In the genomic region with DNA sequence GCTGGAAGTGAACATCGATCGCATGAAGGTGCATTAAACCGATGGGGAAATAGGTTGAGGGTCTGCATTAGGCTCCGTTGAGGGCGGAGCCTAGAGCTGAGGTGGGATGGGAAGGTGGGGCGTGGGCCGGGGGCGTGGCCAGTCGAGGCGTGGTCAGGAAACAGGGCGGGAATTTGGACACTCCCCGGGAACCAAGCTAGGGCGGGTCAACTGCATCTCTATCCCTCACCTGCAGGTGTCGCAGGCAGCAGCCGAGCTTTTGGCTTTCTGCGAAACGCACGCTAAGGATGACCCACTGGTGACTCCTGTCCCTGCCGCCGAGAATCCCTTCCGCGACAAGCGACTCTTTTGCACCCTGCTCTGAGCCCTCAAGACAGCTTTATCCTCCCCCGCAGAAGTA, we compare ENCODE assay signal across 8 mouse cellular contexts. TPM values are rescaled to one million over a fixed set of nuclear protein-coding genes. Genes with fewer than 3 reads are reported as not detected.
DNase-seq lines count a peak whose midpoint lies in the region; ATAC-seq lines count a peak whose summit lies in the region.

No protein-coding gene starts in this region.

- H3K4me2 ChIP-seq in forebrain, embryonic 13.5 days, result peak overlapping the region; percentile 59

- H3K9me3 ChIP-seq in forebrain, embryonic 13.5 days (replicated peaks), result no peaks in the 10 kb centered on the region

- peaks cover 42% of the 10 kb centered on the region for H3K4me1 ChIP-seq in forebrain, embryonic 13.5 days

- peak; percentile 27 for ATAC-seq in cerebellum, adult (ENCODE audit: insufficient number of reproducible peaks, low FRiP score, low TSS enrichment)
- ATAC-seq in forebrain, embryonic 13.5 days, result peak; percentile 34; the same call in 1 of the 2 replicates

- H3K4me3 ChIP-seq in forebrain, embryonic 13.5 days, result peak overlapping the region; percentile 27

- DNase-seq in Muller cell, postnatal 12 days (ENCODE audit: inconsistent ontology term), result peak; percentile 73
- DNase-seq in heart, postnatal 25 days (ENCODE audit: low spot score), result peak; percentile 59
- peak; percentile 89 to 92 for DNase-seq in kidney, postnatal 4 days
- peak; percentile 86 to 88 for DNase-seq in lung, postnatal 4 days
- peak; percentile 70 for DNase-seq in right cerebral cortex, postnatal 14 days
- peak; percentile 60 for DNase-seq in yolk sac, embryonic 10.5 days (ENCODE audit: low spot score)

- H3K36me3 ChIP-seq in forebrain, embryonic 13.5 days (ENCODE audit: poor library complexity, severe bottlenecking), result no peaks in the 10 kb centered on the region

- WGBS in forebrain, embryonic 13.5 days, result under 1% methylated on average over 20 of the region's 24 CpGs

- peak overlapping the region; percentile 52; the same call in 1 of the 2 replicates for H3K27ac ChIP-seq in forebrain, embryonic 13.5 days

- H3K27me3 ChIP-seq in forebrain, embryonic 13.5 days, result peaks cover 28% of the 10 kb centered on the region

- intact Hi-C loops in heart, postnatal 25 days (cut with DNase I), result loop anchor here (1.0 to 10.0 kb wide), 2 partner anchors 17 to 150 kb away; no protein-coding TSS in a partner anchor

- peak overlapping the region; percentile 43; the same call in 1 of the 2 replicates for H3K9ac ChIP-seq in forebrain, embryonic 13.5 days

RNA-seq across cellular contexts. Expression of a gene that starts 3.4 kb away (rescaled TPM):
- 9.2 and 18.2 TPM in 2 replicates for polyA plus RNA-seq in forebrain, embryonic 13.5 days (2015; fragmentation: Nextera tagmentation; extraction: Ambion mirVana)
- total RNA-seq in heart, postnatal 25 days (2021), result under 1 TPM; 0.45 to 0.86 TPM

RNA-seq across cellular contexts. Expression of a gene that starts 11.3 kb away (rescaled TPM):
- 0.14 and 0.37 TPM in 2 replicates for polyA plus RNA-seq in forebrain, embryonic 13.5 days (2015; fragmentation: Nextera tagmentation; extraction: Ambion mirVana)
- 1 to 10 TPM; 2.1 to 3.1 TPM for total RNA-seq in heart, postnatal 25 days (2021)

RNA-seq across cellular contexts. Expression of a gene that starts 19.9 kb away (rescaled TPM):
- 2.0 and 2.3 TPM in 2 replicates for polyA plus RNA-seq in forebrain, embryonic 13.5 days (2015; fragmentation: Nextera tagmentation; extraction: Ambion mirVana)
- 10 to 100 TPM; 15.2 to 17.4 TPM for total RNA-seq in heart, postnatal 25 days (2021)

RNA-seq across cellular contexts. Expression of a gene that starts 28.9 kb away (rescaled TPM):
- 271 and 296 TPM in 2 replicates for polyA plus RNA-seq in forebrain, embryonic 13.5 days (2015; fragmentation: Nextera tagmentation; extraction: Ambion mirVana)
- 100 to 1,000 TPM; 196 to 203 TPM for total RNA-seq in heart, postnatal 25 days (2021)

RNA-seq across cellular contexts. Expression of a gene that starts 49.5 kb away (rescaled TPM):
- 59.5 and 78.0 TPM in 2 replicates for polyA plus RNA-seq in forebrain, embryonic 13.5 days (2015; fragmentation: Nextera tagmentation; extraction: Ambion mirVana)
- total RNA-seq in heart, postnatal 25 days (2021), result 1 to 10 TPM; 3.7 to 4.1 TPM

Comparison
In these comparisons a context has a peak if more than half of its experiments do, and no peak if none do; other contexts are left out.
1. Peak in every context shown above with its lines: DNase-seq, ATAC-seq, H3K4me3 ChIP-seq and H3K27ac ChIP-seq.